ENCODE assay signal across 18 mouse cellular contexts in the genomic region with DNA sequence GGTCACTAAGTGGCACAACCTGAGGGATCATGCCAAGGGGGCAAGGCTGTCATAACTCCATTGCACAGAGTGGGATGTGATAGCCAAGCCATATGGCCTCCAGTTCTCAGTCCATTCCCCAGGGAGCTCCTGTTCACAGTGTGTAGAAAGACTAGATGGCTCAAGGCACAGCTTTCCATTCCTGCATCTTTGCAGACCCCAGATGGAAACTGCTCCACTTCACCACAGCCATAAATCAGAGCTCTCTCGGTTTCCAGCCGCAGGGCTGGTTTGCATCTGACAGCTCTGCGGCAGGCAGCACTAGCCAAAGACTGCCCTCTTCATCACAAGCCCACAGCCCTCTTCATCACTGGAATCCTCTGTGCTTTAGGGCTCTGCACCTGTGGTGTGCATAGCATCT.
DNase-seq lines count a peak whose midpoint lies in the region; ATAC-seq and TF ChIP-seq lines count a peak whose summit lies in the region.
"Had no signal": no experiment of that assay in that cellular context is flagged by ENCODE, and none has a peak within 500 bp of the region (broad histone marks: within the 10 kb centered on the region; RNA-seq: fewer than 3 reads in every experiment).

No protein-coding gene starts in this region.

- TF ChIP-seq CTCF in heart, adult 2 months (IDR thresholded peaks at IDR 0.05): no peak

- H3K4me2 ChIP-seq in neural tube, embryonic 12.5 days (replicated peaks): no peak overlapping the region

- H3K79me2 ChIP-seq in heart, adult 2 months (replicated peaks; ENCODE audit: control insufficient read depth, insufficient read depth, low read length): no peaks in the 10 kb centered on the region

- H3K4me3 ChIP-seq in limb, embryonic 10.5 days: no peak overlapping the region
- H3K4me3 ChIP-seq in neural tube, embryonic 12.5 days: no peak overlapping the region
- no peak overlapping the region for H3K4me3 ChIP-seq in heart, adult 2 months

- H3K27me3 ChIP-seq in limb, embryonic 10.5 days (ENCODE audit: low read depth, poor library complexity, severe bottlenecking): no peaks in the 10 kb centered on the region
- 0 out of 2 replicates have a peak, but pooled peaks cover 4% of the 10 kb centered on the region for H3K27me3 ChIP-seq in neural tube, embryonic 12.5 days (replicated peaks)
- no peaks in the 10 kb centered on the region for H3K27me3 ChIP-seq in heart, adult 2 months (ENCODE audit: control insufficient read depth, insufficient read depth, low read length)

- WGBS in limb, embryonic 10.5 days: 15% methylated on average over 3 of the region's 3 CpGs
- 16% methylated on average over 3 of the region's 3 CpGs for WGBS in neural tube, embryonic 12.5 days
- WGBS in heart, adult 2 months: 83% methylated on average over 3 of the region's 3 CpGs

- peaks cover 16% of the 10 kb centered on the region for H3K36me3 ChIP-seq in limb, embryonic 10.5 days
- H3K36me3 ChIP-seq in neural tube, embryonic 12.5 days: peaks cover 10% of the 10 kb centered on the region; the same call in 1 of the 2 replicates
- no peaks in the 10 kb centered on the region; the same call in 1 of the 2 replicates for H3K36me3 ChIP-seq in heart, adult 2 months (ENCODE audit: control insufficient read depth, insufficient read depth, low read length)

- no peak for TF ChIP-seq EP300 in heart, adult 2 months (IDR thresholded peaks at IDR 0.05; ENCODE audit: insufficient read depth, low read depth, low read length)

- H3K9ac ChIP-seq in neural tube, embryonic 12.5 days: no peak overlapping the region
- H3K9ac ChIP-seq in heart, adult 2 months (ENCODE audit: low read depth, low read length): no peak overlapping the region
- H3K9ac ChIP-seq: liver, embryonic 14.5 days had no signal

- TF ChIP-seq POLR2A in heart, adult 2 months (IDR thresholded peaks at IDR 0.05; ENCODE audit: insufficient read depth, low read depth, low read length): no peak

- DNase-seq in left cerebral cortex, postnatal 4 days: peak; percentile 66
- DNase-seq in left cerebral cortex, postnatal 10 days (ENCODE audit: extremely low spot score in 1 of 2, low spot score in 2 of 2): no peak
- peak; percentile 46 for DNase-seq in embryo, embryonic 11.5 days (ENCODE audit: low read depth, low spot score)
- peak; percentile 58 for DNase-seq in limb, embryonic 10.5 days (ENCODE audit: low spot score)
- DNase-seq in heart, adult 2 months: no peak
- no peak for DNase-seq in urinary bladder, postnatal 4 days (ENCODE audit: low spot score in 2 of 2)
- DNase-seq in urinary bladder, postnatal 14 days (ENCODE audit: low spot score): no peak
- DNase-seq: adrenal gland, postnatal 25 days; cerebellum, adult 9-10 months; heart, adult 11 months; heart, postnatal 4 days; kidney, adult 11 months; kidney, postnatal 14 days; layer of hippocampus, adult 9-11 months; lung, postnatal 10 days; thymus, postnatal 36 days had no signal

- peak overlapping the region; percentile 26 for H3K27ac ChIP-seq in limb, embryonic 10.5 days
- no peak overlapping the region for H3K27ac ChIP-seq in neural tube, embryonic 12.5 days
- H3K27ac ChIP-seq in heart, adult 2 months: no peak overlapping the region
- H3K27ac ChIP-seq: liver, embryonic 14.5 days had no signal

- intact Hi-C loops in left cerebral cortex, postnatal 4 days (cut with DNase I): no loop called here
- intact Hi-C loops in left cerebral cortex, postnatal 10 days (cut with DNase I): no loop called here
- intact Hi-C loops in heart, adult 2 months (cut with DNase I): no loop called here

- H3K9me3 ChIP-seq in limb, embryonic 10.5 days (replicated peaks): no peaks in the 10 kb centered on the region
- H3K9me3 ChIP-seq in neural tube, embryonic 12.5 days: no peaks in the 10 kb centered on the region

- ATAC-seq in neural tube, embryonic 12.5 days (ENCODE audit: low FRiP score, low read depth): peak; percentile 74

- peaks cover 61% of the 10 kb centered on the region for H3K4me1 ChIP-seq in limb, embryonic 10.5 days
- H3K4me1 ChIP-seq in neural tube, embryonic 12.5 days: peaks cover 19% of the 10 kb centered on the region
- no peaks in the 10 kb centered on the region for H3K4me1 ChIP-seq in heart, adult 2 months (ENCODE audit: control insufficient read depth, insufficient read depth, low read length)

Comparison
In these comparisons a context has a peak if more than half of its experiments do, and no peak if none do; other contexts are left out.
1. DNase-seq: peak in left cerebral cortex, postnatal 4 days (single experiment), embryo, embryonic 11.5 days (single experiment) and limb, embryonic 10.5 days (single experiment); none in left cerebral cortex, postnatal 10 days (0 of 2), heart, adult 2 months (0 of 2), urinary bladder, postnatal 4 days (0 of 2) and urinary bladder, postnatal 14 days (single experiment).